Mouse (Mus musculus) thymus, postnatal 10 days (tissue): ENCODE results near the gene Grwd1.
A peak's percentile ranks its signal among the peaks of the same experiment; 100 is the strongest.

Experiments
- DNase-seq, 2 experiments: peaks; one replicate each; pipeline ENCODE4 v3.0.0; 2021; ENCODE audit warnings: low spot score in 2 of 2

The Grwd1 gene

GRCm38 (mm10) chr7:45842950-45843744 lies 12.4 kb upstream of the Grwd1 start:
- no peak for DNase-seq

- DNase-seq: no peak
Observed at GRCm38 (mm10) chr7:45833924-45834323, 3.2 kb upstream of the Grwd1 start.

- DNase-seq: no peak
Observed at GRCm38 (mm10) chr7:45833148-45833790, 2.5 kb upstream of the Grwd1 start.

- DNase-seq: no peak
Observed at GRCm38 (mm10) chr7:45832428-45832827, 1.7 kb upstream of the Grwd1 start.

- no peak for DNase-seq
Observed at GRCm38 (mm10) chr7:45831128-45831525, 383 bp upstream of the Grwd1 start.

GRCm38 (mm10) chr7:45826631-45827030 lies 4.1 kb downstream of the Grwd1 start:
- DNase-seq: no peak

GRCm38 (mm10) chr7:45824598-45824997 lies 6.1 kb downstream of the Grwd1 start, which contains the start of gene Kcnj14:
TSS of gene Kcnj14 (minus strand) at chr7:45824782.
- no peak for DNase-seq

- DNase-seq: no peak
Observed at GRCm38 (mm10) chr7:45820913-45821312, 9.8 kb downstream of the Grwd1 start.

- DNase-seq: no peak
Observed at GRCm38 (mm10) chr7:45819843-45820242, 10.9 kb downstream of the Grwd1 start.

GRCm38 (mm10) chr7:45815984-45816351 lies 14.8 kb downstream of the Grwd1 start:
- no peak for DNase-seq

- DNase-seq: no peak
Observed at GRCm38 (mm10) chr7:45815323-45815983, 15.3 kb downstream of the Grwd1 start.

GRCm38 (mm10) chr7:45814841-45815240 lies 15.9 kb downstream of the Grwd1 start:
- no peak for DNase-seq

- DNase-seq: peak; percentile 99 to 100
Observed at GRCm38 (mm10) chr7:45813787-45814779, 16.7 kb downstream of the Grwd1 start, which contains the start of gene Cyth2. TSS of gene Cyth2 (minus strand) at chr7:45814581.

- no peak for DNase-seq
Observed at GRCm38 (mm10) chr7:45812921-45813320, 17.8 kb downstream of the Grwd1 start.

- no peak for DNase-seq
Observed at GRCm38 (mm10) chr7:45809276-45810075, 21.3 kb downstream of the Grwd1 start.

GRCm38 (mm10) chr7:45808471-45808870 lies 22.3 kb downstream of the Grwd1 start:
- DNase-seq: no peak

GRCm38 (mm10) chr7:45805941-45806340 lies 24.8 kb downstream of the Grwd1 start:
- DNase-seq: no peak

- DNase-seq: no peak
Observed at GRCm38 (mm10) chr7:45802551-45802950, 28.2 kb downstream of the Grwd1 start.

GRCm38 (mm10) chr7:45801348-45801747 lies 29.4 kb downstream of the Grwd1 start:
- DNase-seq: peak; percentile 76 to 95

GRCm38 (mm10) chr7:45800546-45801204 lies 30.1 kb downstream of the Grwd1 start:
- no peak for DNase-seq
